Mouse (Mus musculus) left cerebral cortex, postnatal 36 days (tissue): ENCODE data around the gene Gm17359. TPM values are rescaled to one million over a fixed set of nuclear protein-coding genes. Genes with fewer than 3 reads are reported as not detected.

Experiments
- DNase-seq, 2 experiments: peaks; one replicate each; pipeline ENCODE4 v3.0.0; 2021 to 2022; ENCODE audit warnings: low spot score in 2 of 2, mixed read lengths in 1 of 2
- intact Hi-C: fragments of 180-260 bp; cut with DNase I; formaldehyde crosslinking; loops from one replicate; pipeline ENCODE4 v1.15.1; 2025
- total RNA-seq, 2 experiments: library from RNA; stranded (reverse); gene quantifications; 2 replicates each; pipeline ENCODE4 v1.2.3; 2021

The Gm17359 gene
- total RNA-seq, 2 experiments from 2014 or later, result not detected

DNA sequence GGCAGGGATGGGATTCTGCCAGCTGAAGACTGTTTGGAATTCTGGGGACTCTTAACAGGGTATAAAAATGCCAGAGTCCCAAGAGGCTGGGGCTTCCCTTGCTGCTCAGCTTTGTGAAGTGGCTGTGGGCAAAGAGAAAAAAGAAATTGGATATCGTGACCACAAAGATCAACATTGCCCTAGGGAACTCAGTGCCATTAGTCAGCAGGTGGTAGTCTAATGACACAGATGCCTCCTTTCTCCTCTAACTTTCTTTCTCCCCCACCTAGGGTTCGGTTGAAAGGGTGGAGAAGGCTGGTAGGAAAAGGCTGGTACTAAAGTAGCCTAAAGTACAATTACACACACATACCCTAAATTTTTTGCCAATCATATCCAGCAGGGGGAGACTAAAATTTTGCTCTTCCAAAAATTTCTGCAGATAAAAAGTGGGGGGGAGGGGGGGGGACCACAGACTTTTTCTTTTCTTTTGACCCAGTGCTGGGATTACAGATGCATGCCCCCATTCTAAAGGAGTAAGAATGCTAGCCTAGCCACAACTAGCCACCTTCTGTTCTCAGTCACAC, 164.8 kb downstream of the Gm17359 start:
- DNase-seq, result no peak

More for the DNA sequence above, 164.8 kb downstream of the Gm17359 start:
- intact Hi-C loops, result loop anchor here (5.0 kb wide), 1 partner anchor 86 kb away; no protein-coding TSS in a partner anchor

Other genes with a start within 250 kb of the Gm17359 start
- 100 to 1,000 TPM; 114 to 136 TPM for gene Rapgef2, start 50.1 kb upstream of the Gm17359 start, total RNA-seq
- 10 to 100 TPM; 17.7 to 19.7 TPM for gene Fnip2, start 231.1 kb downstream of the Gm17359 start, total RNA-seq